Mouse (Mus musculus): ENCODE data around the gene E2f3. TPM values are rescaled to one million over a fixed set of nuclear protein-coding genes. Genes with fewer than 3 reads are reported as not detected.

The E2f3 gene
- polyA plus RNA-seq, 2 experiments: 10.2 to 23.6 TPM

DNA sequence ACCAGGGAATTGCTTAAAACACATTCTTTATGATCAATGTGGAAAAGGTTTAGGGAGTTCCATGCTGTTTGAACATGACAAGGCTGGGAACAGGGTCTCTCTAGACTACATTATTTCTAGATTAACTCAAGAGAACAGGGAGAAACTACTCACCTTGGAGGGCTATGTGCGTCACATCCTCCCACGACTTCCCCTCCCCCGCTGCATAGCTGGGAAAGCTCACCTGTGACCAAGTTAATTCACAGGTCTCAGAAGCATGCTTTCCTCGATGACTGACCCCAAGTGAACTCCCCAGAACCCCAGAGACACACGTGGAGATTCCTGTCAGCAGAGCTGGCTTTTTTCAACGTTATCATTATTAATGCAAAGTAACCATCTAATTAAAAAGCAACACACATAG is 47.1 kb downstream of the E2f3 start:
- no peak overlapping the region for H3K27ac ChIP-seq (replicated peaks; ENCODE audit: low read depth, low read length)
- no peak for TF ChIP-seq POLR2A (IDR thresholded peaks at IDR 0.05; ENCODE audit: borderline replicate concordance, extremely low read depth, insufficient read depth, insufficient read length)
- peaks cover 14% of the 10 kb centered on the region for H3K36me3 ChIP-seq (ENCODE audit: control insufficient read depth, insufficient read depth, low read length)
- 69% methylated on average over 6 of the region's 6 CpGs for WGBS
- no peaks in the 10 kb centered on the region for H3K27me3 ChIP-seq (ENCODE audit: control insufficient read depth, insufficient read depth, low read length)
- no peak overlapping the region for H3K4me2 ChIP-seq (replicated peaks; ENCODE audit: low read depth, low read length, severe bottlenecking)
- DNase-seq (ENCODE audit: low spot score) (no peak), ATAC-seq (ENCODE audit: low FRiP score, low read depth) (no peak)
- no peak overlapping the region for H3K9ac ChIP-seq (ENCODE audit: low read depth, low read length, severe bottlenecking)
- H3K9me3 ChIP-seq (ENCODE audit: control insufficient read depth, low read length): peaks cover 2% of the 10 kb centered on the region; the same call in 1 of the 2 replicates
- H3K4me3 ChIP-seq (replicated peaks; ENCODE audit: low read length): no peak overlapping the region
- H3K4me1 ChIP-seq (ENCODE audit: control insufficient read depth, insufficient read depth, low read length): peaks cover 13% of the 10 kb centered on the region; the same call in 1 of the 2 replicates

DNA sequence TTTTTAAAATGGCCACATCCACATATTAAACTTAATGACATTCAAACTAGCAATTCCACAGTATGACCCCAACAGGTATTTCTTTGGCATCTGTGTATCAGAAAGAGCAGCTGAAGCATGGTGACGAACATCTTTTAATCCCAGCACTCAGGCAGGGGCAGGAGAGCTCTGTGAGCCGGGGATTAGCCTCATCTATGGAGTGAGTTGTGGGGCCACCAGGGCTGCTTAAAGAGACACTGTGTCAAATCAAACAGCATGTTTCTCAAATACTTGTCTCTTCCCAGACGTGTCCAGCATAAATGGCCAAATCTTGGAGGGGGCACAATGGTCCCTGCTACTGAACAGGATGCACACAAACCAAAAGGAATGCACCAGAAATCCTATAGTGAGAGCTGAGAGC is 59.7 kb downstream of the E2f3 start:
- Histone ChIP-seq H3K27me3 (ENCODE audit: control insufficient read depth, insufficient read depth, low read length) (no peaks in the 10 kb centered on the region), H3K4me1 (ENCODE audit: control insufficient read depth, insufficient read depth, low read length) (no peaks in the 10 kb centered on the region), H3K4me2 (replicated peaks; ENCODE audit: low read depth, low read length, severe bottlenecking) (no peak overlapping the region), H3K9me3 (ENCODE audit: control insufficient read depth, low read length) (no peaks in the 10 kb centered on the region), H3K27ac (replicated peaks; ENCODE audit: low read depth, low read length) (no peak overlapping the region), H3K4me3 (replicated peaks; ENCODE audit: low read length) (no peak overlapping the region), H3K9ac (ENCODE audit: low read depth, low read length, severe bottlenecking) (no peak overlapping the region), H3K36me3 (ENCODE audit: control insufficient read depth, insufficient read depth, low read length) (no peaks in the 10 kb centered on the region)
- DNase-seq (ENCODE audit: low spot score) (no peak), ATAC-seq (ENCODE audit: low FRiP score, low read depth) (no peak)
- WGBS: 81% methylated on average over 3 of the region's 3 CpGs
- TF ChIP-seq POLR2A (IDR thresholded peaks at IDR 0.05; ENCODE audit: borderline replicate concordance, extremely low read depth, insufficient read depth, insufficient read length): no peak

DNA sequence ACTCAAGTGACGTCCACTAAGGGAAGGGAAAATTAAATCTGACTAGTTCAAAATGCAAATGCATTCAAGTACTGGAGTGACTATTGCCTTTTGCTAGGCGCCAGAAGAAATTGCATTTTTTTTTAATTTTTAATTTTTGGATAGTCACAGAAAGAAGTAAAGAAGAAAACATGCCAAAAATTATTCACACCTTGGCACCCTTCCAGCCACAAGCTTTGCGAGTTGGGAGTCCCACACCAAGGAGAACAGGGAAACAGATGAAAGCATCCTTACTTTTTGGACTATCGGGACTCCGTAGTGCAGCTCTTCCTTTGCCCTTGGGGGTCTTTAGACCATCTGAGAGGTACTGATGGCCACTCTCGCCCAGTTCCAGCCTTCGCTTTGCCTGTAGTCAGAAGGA is 66.0 kb downstream of the E2f3 start:
- Histone ChIP-seq H3K9ac (ENCODE audit: low read depth, low read length, severe bottlenecking) (no peak overlapping the region), H3K27me3 (ENCODE audit: control insufficient read depth, insufficient read depth, low read length) (no peaks in the 10 kb centered on the region), H3K4me2 (replicated peaks; ENCODE audit: low read depth, low read length, severe bottlenecking) (no peak overlapping the region), H3K36me3 (ENCODE audit: control insufficient read depth, insufficient read depth, low read length) (peaks cover 34% of the 10 kb centered on the region), H3K4me1 (ENCODE audit: control insufficient read depth, insufficient read depth, low read length) (no peaks in the 10 kb centered on the region), H3K27ac (replicated peaks; ENCODE audit: low read depth, low read length) (no peak overlapping the region), H3K9me3 (ENCODE audit: control insufficient read depth, low read length) (no peaks in the 10 kb centered on the region), H3K4me3 (replicated peaks; ENCODE audit: low read length) (no peak overlapping the region)
- ATAC-seq (ENCODE audit: low FRiP score, low read depth) (no peak), DNase-seq (ENCODE audit: low spot score) (no peak)
- no peak for TF ChIP-seq POLR2A (IDR thresholded peaks at IDR 0.05; ENCODE audit: borderline replicate concordance, extremely low read depth, insufficient read depth, insufficient read length)
- 83% methylated on average over 7 of the region's 7 CpGs for WGBS

DNA sequence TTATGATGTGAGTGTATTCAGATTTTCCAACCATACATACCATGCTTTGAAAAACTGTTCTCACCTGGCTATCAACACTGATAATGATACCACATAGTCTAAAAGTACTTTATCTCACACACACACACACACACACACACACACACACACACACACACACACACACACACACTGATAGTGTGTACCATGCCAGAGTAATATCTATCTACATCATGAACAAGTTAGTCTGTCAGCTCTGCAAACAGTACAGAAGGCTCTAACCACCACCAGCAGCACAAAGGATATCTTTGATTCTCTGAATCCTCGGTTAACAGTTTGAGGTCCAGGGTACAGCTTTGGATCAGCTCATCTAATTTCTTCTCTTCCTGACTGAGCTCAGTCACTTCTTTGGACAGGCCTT is 69.3 kb downstream of the E2f3 start:
- peaks cover 53% of the 10 kb centered on the region for H3K36me3 ChIP-seq (ENCODE audit: control insufficient read depth, insufficient read depth, low read length)

DNA sequence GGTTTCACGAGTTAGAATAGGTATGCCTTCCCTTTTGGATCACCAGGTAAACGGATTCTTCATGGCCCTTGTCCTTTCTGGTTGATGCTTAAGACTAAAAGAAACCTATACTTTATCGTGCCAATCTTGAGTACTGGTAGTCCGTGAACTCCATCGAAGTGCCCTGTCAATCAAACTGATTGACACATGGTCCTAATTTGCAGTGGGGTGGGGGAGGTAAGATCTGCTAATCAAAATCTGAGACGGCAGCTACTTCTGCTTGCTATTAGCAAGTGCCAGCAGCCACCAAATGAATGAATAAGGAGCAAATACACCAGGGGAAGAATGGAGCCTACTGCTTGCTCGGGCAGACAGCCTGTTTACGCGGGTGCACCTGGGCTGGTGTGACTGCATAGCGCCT is 72.3 kb downstream of the E2f3 start:
- H3K27me3 ChIP-seq (ENCODE audit: control insufficient read depth, insufficient read depth, low read length): no peaks in the 10 kb centered on the region
- H3K27ac ChIP-seq (replicated peaks; ENCODE audit: low read depth, low read length): no peak overlapping the region
- peaks cover 70% of the 10 kb centered on the region for H3K36me3 ChIP-seq (ENCODE audit: control insufficient read depth, insufficient read depth, low read length)
- no peaks in the 10 kb centered on the region for H3K9me3 ChIP-seq (ENCODE audit: control insufficient read depth, low read length)
- DNase-seq (ENCODE audit: low spot score): no peak
- no peak overlapping the region for H3K4me3 ChIP-seq (replicated peaks; ENCODE audit: low read length)
- no peak overlapping the region for H3K9ac ChIP-seq (ENCODE audit: low read depth, low read length, severe bottlenecking)
- H3K4me1 ChIP-seq (ENCODE audit: control insufficient read depth, insufficient read depth, low read length): peaks cover 8% of the 10 kb centered on the region; the same call in 1 of the 2 replicates
- no peak overlapping the region for H3K4me2 ChIP-seq (replicated peaks; ENCODE audit: low read depth, low read length, severe bottlenecking)
- TF ChIP-seq POLR2A (IDR thresholded peaks at IDR 0.05; ENCODE audit: borderline replicate concordance, extremely low read depth, insufficient read depth, insufficient read length): no peak
- WGBS: 48% methylated on average over 10 of the region's 10 CpGs
- no peak for ATAC-seq (ENCODE audit: low FRiP score, low read depth)

More for the DNA sequence above, 69.3 kb downstream of the E2f3 start:
- WGBS: 80% methylated on average over 1 of the region's 1 CpGs
- Histone ChIP-seq H3K4me2 (replicated peaks; ENCODE audit: low read depth, low read length, severe bottlenecking) (no peak overlapping the region), H3K27me3 (ENCODE audit: control insufficient read depth, insufficient read depth, low read length) (no peaks in the 10 kb centered on the region), H3K9ac (ENCODE audit: low read depth, low read length, severe bottlenecking) (no peak overlapping the region), H3K27ac (replicated peaks; ENCODE audit: low read depth, low read length) (no peak overlapping the region), H3K9me3 (ENCODE audit: control insufficient read depth, low read length) (no peaks in the 10 kb centered on the region), H3K4me1 (ENCODE audit: control insufficient read depth, insufficient read depth, low read length) (peaks cover 8% of the 10 kb centered on the region; the same call in 1 of the 2 replicates), H3K4me3 (replicated peaks; ENCODE audit: low read length) (no peak overlapping the region)
- DNase-seq (ENCODE audit: low spot score): no peak
- no peak for TF ChIP-seq POLR2A (IDR thresholded peaks at IDR 0.05; ENCODE audit: borderline replicate concordance, extremely low read depth, insufficient read depth, insufficient read length)
- no peak for ATAC-seq (ENCODE audit: low FRiP score, low read depth)

DNA sequence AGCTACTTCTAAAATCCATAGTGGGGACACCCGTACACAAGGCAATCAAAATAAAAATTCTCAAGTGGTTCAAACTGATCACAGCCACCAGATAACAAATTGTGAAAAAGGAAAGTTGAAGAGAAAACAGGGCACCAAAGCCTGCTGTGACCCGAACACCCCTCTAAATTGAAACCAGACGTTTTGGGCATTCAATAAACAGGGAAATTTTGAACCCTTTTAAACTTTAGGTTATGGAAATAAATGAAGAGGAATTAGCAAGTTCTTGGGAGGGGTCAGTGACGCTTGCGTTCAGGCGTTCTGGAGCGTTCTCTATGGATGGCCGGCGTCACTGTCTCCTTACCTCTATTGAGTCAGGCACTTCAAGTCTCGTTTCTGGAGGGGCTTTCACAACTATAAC is 72.8 kb downstream of the E2f3 start:
- 42% methylated on average over 10 of the region's 10 CpGs for WGBS
- DNase-seq (ENCODE audit: low spot score) (no peak), ATAC-seq (ENCODE audit: low FRiP score, low read depth) (no peak)
- no peaks in the 10 kb centered on the region for H3K9me3 ChIP-seq (ENCODE audit: control insufficient read depth, low read length)
- H3K9ac ChIP-seq (ENCODE audit: low read depth, low read length, severe bottlenecking): no peak overlapping the region
- no peaks in the 10 kb centered on the region for H3K27me3 ChIP-seq (ENCODE audit: control insufficient read depth, insufficient read depth, low read length)
- TF ChIP-seq POLR2A (IDR thresholded peaks at IDR 0.05; ENCODE audit: borderline replicate concordance, extremely low read depth, insufficient read depth, insufficient read length): no peak
- H3K4me2 ChIP-seq (replicated peaks; ENCODE audit: low read depth, low read length, severe bottlenecking): no peak overlapping the region
- peaks cover 70% of the 10 kb centered on the region for H3K36me3 ChIP-seq (ENCODE audit: control insufficient read depth, insufficient read depth, low read length)
- H3K4me3 ChIP-seq (replicated peaks; ENCODE audit: low read length): no peak overlapping the region
- H3K27ac ChIP-seq (replicated peaks; ENCODE audit: low read depth, low read length): no peak overlapping the region
- H3K4me1 ChIP-seq (ENCODE audit: control insufficient read depth, insufficient read depth, low read length): peaks cover 8% of the 10 kb centered on the region; the same call in 1 of the 2 replicates

Measured in limb, embryonic 14.5 days (tissue).